Mouse (Mus musculus): ENCODE results near the gene Rbm17.
"Not testable (repeated sequence)": the region's sequence is repeated elsewhere in the genome, so short reads cannot be mapped to it uniquely, and the experiment has no call there.

Gene Rbm17

DNA sequence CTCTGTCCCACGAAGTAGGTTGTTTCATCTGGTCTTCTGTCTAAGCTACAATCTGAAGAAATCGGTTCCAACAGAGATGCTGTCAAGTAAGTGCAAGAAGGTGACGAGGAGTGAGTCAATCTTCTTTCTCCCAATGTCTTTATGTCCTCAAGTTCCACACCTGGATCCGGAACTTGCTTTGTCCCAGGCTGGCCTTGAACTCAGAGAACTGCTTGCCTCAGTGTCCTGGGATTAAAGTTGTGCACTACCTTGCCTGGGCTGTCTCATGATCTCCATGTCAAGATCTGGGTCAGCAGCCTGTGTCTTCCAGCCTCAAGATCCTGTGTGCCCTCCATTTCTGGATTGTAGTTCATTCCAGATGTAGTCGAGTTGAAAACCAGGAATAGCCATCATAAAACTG, at the start of gene Rbm17:
Gene Rbm17 (minus strand): TSS at position 101 of the 400 bp plus-strand sequence.
- no peak for DNase-seq

DNA sequence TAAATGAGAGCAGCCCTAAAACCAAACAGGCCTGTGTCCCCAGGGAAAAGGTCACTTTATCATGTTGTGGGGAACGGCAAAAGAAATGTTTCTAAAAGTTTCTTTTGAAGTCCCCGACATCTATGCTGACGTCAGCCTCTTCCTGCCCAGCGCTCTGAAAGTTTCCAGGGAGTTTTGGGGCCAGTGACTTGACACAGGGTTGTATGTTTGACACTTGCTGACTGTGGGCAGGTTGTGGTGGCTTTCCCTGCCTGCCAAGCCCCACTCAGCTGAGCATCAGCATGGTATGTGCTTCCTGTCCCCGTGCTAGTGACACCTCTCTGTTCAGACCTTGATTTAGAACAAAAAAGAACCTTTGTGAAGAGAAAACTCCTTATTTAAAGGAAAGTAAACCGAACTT, 49.4 kb upstream of the Rbm17 start:
- DNase-seq, result no peak

DNA sequence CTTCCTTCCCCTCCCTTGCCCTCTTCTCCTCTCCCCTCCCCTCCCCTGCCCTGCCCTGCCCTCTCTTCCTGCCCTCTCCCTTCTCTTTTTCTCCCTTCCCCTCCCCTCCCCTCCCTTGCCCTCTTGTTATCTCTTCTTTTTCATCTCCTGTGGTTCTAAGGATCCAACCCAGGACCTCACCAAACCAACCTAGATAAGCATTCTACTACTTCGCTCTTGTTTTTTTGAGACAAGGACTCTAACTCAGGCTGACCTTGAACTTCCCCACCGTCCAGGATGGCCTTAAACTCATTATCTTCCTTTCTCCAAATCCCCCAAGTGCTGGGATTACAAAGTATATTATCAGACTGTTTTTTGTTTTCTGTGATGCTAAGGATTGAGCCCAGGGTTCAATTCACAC, 48.8 kb upstream of the Rbm17 start:
- no peak for DNase-seq

DNA sequence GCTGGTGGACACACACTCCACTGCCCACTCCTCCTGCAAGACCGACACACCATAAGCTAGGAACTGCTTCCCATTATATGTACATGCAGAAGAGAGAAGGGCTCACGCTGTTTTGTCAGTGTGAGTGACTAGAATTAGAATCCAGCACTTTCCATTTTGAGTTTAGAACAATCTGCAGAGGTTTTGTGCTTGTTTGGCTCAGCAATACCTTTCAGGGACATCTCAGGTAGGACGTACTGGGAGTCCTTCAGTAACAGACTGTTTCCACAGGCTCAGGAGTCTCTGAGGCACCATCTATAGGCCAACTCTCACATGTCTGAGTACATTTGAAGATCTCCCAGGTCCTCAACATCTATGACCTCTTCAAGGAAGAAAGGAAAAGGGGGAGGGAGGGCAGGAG, 48.2 kb upstream of the Rbm17 start:
- DNase-seq, result no peak

DNA sequence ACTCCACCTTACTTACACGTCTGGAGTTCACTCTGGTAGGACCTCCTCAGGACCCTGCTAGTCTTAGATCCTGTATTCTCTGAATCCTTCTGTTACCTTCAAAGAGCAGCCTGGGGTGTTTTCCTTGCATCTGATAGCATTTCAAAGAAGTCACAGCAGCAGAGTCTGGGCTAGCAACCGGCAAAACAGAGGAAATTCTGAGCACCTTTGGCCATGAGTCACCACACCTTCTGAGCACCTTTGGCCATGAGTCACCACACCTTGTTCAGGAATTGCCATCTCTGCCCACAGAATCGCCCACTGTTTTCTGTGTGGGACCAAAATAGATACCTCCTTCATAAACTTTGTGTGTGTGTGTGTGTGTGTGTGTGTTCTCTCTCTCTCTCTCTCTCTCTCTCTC, 47.5 kb upstream of the Rbm17 start:
- no peak for DNase-seq

DNA sequence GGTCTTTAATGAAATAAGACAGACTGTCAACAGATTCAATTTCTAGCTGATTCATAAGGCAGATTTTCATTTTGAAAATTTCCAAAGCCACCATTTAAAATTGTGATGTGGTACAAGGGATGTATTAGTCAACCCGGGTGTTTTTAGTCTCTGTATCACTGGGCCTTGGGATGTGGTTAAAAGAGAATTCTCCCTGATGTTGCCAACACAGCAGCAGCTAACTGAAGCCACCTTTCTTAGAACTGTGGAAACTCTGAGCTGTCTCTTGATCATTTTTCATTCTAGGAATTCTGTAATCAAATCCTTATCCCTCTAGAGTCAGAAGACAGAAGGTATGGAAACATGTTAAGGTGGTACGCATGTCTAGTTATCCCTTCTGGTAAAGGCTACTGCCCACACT, 41.3 kb upstream of the Rbm17 start:
- DNase-seq, result no peak

DNA sequence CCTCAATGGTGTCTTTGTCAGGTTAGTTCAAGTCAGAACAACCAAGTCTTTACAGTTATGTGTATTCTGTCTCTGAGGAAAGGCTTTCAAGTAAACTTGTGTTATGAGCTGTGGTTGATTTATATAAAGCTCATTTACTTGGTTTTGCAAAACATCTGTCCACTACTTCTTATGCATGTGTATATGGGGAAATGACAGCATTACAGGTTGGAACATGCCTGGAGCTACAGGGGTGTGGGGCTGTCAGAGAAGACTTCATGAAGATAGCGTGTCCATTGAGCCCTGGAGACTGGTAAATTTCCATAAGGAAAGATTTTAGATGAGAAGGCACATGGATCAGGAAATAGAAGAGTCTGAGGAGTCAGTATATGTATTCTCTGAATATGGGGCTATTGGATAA, 40.1 kb upstream of the Rbm17 start:
- no peak for DNase-seq

DNA sequence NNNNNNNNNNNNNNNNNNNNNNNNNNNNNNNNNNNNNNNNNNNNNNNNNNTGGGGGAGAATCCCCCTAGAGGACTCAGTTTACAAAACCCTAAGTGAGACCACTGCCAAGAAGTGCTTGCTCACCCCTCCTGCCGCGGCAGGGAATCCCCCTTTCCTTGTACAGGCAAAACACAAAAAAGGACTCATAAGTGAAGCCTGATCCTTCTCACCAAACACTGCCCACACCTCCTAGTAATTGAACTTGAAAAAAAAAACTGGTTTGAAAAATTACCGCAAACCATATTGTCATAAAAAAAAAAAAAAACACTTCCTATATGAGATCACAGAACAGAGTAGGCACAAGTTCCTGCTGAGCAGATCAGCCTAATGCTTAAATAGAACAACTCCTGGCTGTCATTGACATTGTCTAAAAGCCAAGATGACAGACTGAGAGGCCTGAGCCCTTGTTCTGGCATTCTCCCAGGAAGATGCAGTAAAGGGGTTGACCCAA, 38.5 kb upstream of the Rbm17 start, which contains the start of gene Il2ra:
Gene Il2ra (plus strand): TSS at position 357 of the 491 bp plus-strand sequence.
- no peak for DNase-seq

DNA sequence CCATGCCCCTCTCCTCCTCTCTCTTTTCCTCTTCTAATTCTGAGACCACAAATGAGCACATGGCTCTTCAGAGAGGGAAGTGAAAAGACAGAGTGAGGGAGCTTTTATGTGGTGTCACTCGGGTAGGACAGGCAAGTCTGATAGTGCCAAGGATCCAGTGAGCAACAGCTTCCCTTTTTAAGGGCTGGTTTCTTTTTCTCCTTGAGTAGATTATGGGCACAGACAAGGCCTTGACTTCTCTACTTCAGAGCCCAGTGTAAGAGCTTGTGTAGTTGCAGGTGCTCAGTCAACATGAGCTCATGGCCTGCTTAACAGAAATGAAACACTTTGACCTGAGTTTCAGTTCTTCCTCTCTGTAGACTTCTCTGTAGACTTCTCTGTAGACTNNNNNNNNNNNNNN, 33.2 kb upstream of the Rbm17 start:
- DNase-seq, result no peak

DNA sequence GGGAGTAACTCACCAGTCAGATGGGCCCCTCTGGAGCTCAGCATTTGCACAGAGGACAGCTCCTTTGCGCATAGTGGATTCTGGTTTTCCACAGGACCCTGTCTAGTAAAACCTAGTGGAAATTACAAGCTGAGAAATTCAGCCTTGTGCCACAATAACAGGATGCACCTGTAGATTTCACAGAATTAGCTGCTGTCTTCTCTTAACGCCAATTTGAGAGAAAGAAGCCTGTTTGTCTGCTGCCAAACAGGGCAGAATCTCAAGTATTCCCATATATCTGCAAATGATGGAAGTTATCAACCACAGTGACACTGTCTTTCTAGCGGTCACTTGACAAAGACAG, 32.2 kb upstream of the Rbm17 start:
- no peak for DNase-seq

DNA sequence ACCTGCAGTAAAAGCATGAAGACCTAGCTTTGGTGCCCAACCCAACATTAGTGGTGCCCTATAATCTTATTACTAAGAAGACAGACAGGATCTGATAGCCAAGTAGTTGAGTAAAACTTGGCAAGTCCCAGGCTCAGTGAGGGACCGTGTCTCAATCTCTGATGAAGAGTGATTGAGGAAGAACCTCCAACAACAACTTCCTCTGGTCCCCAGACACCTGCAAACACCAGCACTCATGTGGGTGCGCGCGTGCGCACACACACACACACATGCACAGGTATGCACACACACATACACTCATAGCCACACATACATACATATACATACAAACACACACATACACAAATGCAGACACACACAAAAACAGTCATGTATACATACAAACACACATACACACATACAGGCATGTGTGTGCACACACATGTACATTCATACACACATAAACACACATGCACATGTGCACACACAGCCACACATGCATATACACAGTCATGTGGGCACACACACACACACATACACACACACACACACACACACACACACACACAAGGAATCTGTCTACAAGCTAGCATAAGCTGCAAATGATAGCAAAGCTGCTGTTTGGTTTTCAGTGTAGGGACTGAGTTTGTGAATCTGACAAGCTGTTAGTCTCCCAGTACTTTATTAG, 31.7 kb upstream of the Rbm17 start:
- DNase-seq, result no peak

DNA sequence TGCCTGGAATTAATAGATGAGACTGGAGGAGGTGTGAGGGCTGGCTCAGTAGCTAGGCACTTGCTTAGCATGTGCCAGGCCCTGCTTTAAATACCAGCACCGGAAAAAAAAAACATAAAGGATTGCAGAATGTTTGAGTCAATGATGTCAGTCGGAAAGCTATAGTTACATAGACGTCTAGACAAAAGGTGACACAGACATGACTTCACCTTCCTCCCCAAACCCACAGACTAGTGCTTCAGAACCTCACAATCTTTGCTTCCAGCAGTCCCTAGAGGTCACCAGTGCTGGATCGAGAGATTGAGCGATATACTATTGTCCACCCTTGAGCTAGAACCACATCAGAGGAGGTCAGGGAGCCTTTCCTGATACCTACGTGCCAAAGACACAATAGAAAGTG, 31.1 kb upstream of the Rbm17 start:
- no peak for DNase-seq

DNA sequence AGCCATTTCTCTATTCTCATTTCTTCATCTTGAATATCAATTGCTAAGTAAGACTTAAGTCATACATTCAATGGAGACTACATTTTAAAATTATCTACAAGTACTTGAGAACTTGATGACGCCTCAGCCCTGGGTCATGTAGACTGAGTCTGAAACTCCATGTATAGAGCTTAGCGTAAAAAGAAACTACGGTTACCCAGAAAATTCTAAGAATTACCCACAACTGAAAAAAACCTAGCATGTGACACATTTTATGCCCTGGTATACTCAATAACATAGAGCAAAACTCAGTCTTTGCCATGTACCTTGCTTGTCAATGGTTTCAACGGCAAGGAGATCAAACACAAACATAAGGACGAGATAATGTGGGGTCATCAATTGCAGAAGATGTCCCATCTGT, 21.9 kb upstream of the Rbm17 start, which contains the start of gene Gm17490:
Gene Gm17490 (minus strand): TSS at position 375 of the 400 bp plus-strand sequence.
- no peak for DNase-seq

DNA sequence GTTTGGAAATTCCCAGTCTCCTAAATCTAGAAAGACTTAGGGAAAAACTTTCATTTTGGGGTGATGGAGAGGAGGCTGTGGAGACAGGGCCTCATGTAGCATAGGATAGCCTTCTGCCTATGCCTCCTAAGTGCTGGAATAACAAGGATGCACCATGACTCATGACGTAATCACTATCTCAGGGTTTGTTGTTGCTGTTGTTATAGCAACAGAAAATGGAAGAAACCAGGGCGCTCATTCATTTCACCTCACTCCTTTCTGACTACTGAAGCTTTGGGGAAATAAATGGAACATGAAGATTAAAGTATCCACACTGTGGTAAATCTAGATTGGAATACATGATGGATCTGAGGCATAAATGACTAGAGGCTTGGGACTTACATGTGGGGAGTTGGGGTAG, 19.8 kb upstream of the Rbm17 start:
- DNase-seq, result no peak

DNA sequence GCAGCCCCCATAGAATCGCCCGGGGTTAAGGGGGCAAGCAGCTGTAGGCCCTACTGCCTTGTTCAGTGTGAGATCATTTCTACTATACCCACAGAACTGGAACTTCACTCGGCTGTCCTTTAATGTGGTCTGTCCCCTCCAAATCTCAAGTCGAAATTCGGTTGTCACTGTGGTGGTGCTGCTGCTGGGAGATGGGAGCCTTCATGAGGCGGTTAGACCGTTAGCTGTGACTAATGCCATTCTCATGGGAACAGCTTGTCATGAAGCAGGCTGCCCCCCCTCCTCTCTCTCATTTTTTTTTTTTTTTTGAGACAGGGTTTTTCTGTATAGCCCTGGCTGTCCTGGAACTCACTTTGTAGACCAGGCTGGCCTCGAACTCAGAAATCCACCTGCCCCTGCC, 19.2 kb upstream of the Rbm17 start:
- no peak for DNase-seq

DNA sequence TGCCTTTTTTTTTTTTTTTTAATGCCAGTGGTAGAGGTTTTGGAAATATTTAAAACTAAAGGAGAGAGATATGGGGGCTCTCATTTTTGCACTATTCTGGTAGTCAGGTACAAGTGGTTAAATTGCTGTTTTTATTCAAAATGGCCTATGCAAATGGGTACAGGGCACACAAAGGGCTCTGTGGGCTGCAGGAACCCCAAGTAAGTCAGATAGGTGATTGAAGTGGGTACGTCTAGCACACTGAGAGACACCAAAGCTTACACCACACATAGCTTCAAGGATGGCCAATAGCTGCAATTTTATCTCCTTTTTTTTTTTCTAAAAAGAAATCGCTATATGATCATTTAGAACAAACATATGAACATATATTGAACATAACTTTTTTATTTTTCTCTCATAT, 15.6 kb upstream of the Rbm17 start:
- DNase-seq, result no peak

DNA sequence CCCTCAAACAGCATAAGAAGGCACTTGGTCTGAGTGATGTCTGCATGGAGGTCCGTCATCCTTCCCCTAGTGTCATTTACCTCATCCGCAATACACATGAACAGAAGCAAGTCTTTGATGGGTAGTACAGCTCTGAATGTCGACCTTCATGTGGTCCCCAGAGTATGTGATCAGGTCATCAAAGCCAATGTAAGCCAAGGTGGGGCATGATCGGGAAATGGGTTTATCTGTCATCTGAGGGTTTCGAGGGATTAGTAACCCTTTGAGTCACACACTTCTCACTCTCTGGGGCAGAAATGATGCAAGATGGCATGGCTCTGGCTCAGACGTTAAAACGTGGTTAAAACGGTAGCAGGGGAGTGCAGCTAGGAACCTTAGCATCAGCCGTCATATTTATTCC, 12.9 kb upstream of the Rbm17 start:
- DNase-seq, result no peak

DNA sequence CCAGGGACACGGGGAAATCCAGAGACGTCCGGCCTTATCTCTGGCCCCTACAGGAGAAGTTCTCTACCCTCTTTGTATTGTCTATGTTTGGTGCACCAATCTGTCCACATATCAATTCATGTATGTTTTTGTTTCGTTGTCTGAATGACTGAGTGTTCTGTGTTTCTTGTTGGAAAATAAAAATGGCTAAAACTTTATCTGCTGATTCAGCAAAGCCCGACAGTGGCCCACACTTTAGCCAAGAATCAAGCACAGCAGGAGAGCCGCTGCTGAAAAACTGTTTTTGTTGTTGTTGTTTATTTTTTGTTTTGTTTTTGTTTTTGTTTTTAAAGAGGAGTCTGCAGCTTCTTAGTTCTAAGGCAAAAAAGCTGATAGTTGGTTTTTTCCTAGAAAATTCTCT, 9.0 kb upstream of the Rbm17 start:
- DNase-seq, result not testable (repeated sequence)

DNA sequence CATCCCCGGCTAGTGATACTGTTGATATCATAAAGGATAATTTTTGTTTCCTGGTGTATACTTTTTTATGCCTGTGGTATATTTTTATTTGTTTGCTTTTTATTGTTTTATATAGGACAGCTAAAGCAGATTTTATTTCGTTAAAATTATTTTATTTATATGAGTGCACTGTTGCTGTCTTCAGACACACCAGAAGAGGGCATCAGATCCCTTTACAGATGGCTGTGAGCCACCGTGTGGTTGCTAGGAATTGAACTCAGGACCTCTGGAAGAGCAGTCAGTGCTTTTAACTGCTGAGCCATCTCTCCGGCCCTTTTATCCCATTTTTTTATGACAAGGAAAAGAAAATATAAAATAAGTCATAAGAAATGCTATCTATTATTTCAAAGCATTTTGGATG, 2.8 kb upstream of the Rbm17 start:
- not testable (repeated sequence) for DNase-seq

DNA sequence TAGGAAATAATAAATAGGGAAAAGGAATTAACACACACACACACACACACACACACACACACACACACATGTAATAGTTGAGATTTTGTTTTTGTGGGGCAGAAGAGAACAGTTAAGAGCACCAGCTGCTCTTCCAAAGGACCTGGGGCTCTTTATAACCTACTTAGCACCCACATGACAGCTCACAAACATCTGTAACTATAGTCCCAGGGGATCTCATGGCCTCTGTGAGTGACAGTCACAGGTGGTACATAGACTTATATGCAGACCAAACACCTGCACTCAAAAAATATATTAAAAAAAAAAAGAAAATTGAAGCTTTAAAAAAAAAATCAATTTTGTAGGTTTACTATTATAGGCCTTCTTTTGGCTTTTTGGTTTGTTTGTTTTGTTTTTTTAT, 958 bp upstream of the Rbm17 start:
- DNase-seq, result no peak

DNA sequence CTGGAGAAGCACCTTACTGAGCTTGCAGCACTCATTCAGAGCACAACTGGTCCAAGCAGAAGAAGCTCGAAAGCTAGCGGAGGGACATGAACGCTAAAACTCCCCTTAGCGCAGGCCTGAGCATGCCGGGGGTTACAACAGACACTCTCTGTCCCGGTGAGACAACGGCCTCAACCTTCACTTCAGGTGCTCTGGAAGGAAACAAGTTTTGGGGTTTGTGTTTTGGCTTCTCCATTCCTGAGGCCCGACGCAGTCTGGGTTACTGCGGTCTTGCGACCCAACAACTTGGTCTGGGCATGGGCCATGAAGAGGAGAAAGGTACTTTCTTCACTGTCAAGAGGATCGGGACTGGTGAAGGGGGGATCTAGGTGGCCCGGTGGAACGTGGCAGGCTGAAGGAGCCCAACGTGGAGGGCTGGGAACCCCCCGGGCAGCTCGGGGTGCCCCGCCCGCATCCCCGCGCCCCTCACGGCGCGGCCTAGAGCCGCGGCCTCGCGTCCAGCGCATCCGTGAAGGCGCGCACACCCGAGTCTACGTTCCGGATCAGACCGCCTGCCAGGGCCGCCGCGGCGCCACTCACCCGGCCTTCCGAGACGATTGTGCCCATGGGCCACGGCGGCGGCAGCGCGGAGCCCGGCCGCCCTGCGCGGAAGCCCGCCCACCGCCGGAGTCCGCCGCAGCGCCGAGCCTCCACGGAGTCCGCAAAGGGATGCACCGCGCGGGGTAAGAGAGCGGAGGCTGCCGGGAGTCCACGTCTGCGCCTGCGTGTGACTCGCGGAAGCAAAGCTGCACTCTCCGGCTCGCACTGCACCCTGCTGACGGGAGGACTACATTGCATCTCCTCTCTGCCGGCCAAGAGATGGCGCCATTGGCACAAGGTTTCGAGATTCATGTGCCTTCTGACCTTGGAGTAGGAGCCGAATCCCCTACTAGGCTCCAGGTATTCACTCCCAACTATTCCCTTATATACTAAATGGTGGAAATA, 1.2 kb downstream of the Rbm17 start:
- peak; percentile 95 for DNase-seq

DNA sequence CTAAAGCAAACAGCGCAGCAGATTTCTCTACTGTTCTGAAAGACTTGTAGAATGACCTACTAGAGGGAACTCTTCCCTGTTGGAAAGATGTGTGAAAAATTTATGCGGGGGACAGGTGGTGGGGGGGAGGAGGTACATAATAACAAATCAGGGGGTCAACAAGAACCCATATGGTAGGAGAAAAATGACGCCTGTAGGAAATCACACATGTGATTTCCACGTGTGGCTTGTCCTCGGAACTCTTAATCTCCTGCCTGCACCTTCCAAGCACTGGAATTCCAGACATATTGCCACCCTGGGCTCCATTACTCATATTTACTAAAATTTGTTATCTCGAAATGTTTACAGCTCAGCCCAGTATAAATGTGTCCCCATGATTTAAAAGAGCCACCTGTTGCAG, 2.2 kb downstream of the Rbm17 start:
- no peak for DNase-seq

DNA sequence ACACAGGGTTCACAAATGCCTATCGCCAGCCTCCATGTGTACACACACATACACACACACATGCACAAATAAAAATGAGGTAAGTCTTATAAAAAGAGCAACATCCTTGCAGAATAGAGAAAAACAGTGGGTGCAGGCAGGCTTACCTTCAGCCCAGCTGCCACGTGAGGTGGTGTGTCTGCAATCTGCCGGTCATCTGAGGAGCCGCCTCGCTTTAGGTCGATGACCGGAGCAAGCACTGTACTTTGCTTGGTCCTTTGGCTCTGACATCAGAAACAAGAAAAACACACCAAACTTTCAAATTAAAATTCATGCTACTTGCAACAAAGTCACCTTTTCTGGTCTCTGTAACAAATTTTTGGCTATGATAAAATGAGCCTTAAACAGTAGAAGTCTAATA, 6.0 kb downstream of the Rbm17 start:
- DNase-seq, result no peak

DNA sequence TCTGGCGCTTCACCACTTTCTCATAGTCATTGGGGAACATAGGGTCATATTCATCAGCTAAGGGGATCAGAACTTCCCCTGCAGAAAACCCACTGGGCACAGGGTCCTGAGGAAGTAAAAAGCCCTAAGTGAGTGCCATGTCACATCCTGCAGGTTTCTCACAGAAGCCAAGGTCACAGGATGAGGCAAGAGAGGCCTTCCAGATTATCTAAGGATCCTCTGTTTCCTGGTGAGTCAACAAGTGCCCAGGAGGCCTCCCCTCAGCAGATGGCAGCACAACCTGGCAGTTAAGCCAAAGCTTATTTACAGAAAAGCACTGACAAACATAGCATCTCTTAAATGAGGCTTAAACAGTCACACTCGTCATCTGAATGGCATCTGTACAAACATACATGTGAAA, 7.3 kb downstream of the Rbm17 start:
- no peak for DNase-seq

Data from embryo, embryonic 11 days (tissue).